31 mouse cellular contexts compared by ENCODE assay signal in genomic region chr5:15467768-15468167, GRCm38 (mm10). TPM values are rescaled to one million over a fixed set of nuclear protein-coding genes. Genes with fewer than 3 reads are reported as not detected.
DNase-seq lines count a peak whose midpoint lies in the region; ATAC-seq and TF ChIP-seq lines count a peak whose summit lies in the region.
"Not testable (repeated sequence)": the region's sequence is repeated elsewhere in the genome, so short reads cannot be mapped to it uniquely, and the experiment has no call there.
"Had no signal": no experiment of that assay in that cellular context is flagged by ENCODE, and none has a peak within 500 bp of the region (broad histone marks: within the 10 kb centered on the region; RNA-seq: fewer than 3 reads in every experiment).

No protein-coding gene starts in this region.

- not testable (repeated sequence) for H3K27me3 ChIP-seq in heart, adult 2 months (ENCODE audit: control insufficient read depth, insufficient read depth, low read length); kidney, postnatal 0 days (ENCODE audit: insufficient read depth, low read length); limb, embryonic 10.5 days (ENCODE audit: low read depth, poor library complexity, severe bottlenecking); lung, embryonic 14.5 days (ENCODE audit: insufficient read depth, low read length)

- not testable (repeated sequence) for TF ChIP-seq POLR2A in heart, adult 2 months (IDR thresholded peaks at IDR 0.05; ENCODE audit: insufficient read depth, low read depth, low read length)

- not testable (repeated sequence) for H3K4me1 ChIP-seq in heart, adult 2 months (ENCODE audit: control insufficient read depth, insufficient read depth, low read length); kidney, postnatal 0 days (replicated peaks; ENCODE audit: insufficient read depth, low read length); limb, embryonic 10.5 days; lung, embryonic 14.5 days (ENCODE audit: insufficient read depth)

- DNase-seq in 3T3-L1 (ENCODE audit: low read depth, low spot score) (peak; percentile 83), MN1 (ENCODE audit: low spot score) (peak; percentile 41)
- peak; percentile 12 for DNase-seq in embryo, embryonic 10 days (ENCODE audit: low spot score)
- not testable (repeated sequence) for DNase-seq in heart, adult 2 months; kidney, postnatal 0 days (ENCODE audit: low spot score)
- DNase-seq in limb, embryonic 10.5 days (ENCODE audit: low spot score), result peak; percentile 19
- DNase-seq in lung, embryonic 14.5 days, result peak; percentile 66
- DNase-seq in testis, postnatal 10 days (ENCODE audit: low spot score), result peak; percentile 39

- TF ChIP-seq EP300 in heart, adult 2 months (IDR thresholded peaks at IDR 0.05; ENCODE audit: insufficient read depth, low read depth, low read length), result not testable (repeated sequence)

- intact Hi-C loops in heart, adult 2 months (cut with DNase I), result not testable (repeated sequence)

- H3K27ac ChIP-seq in heart, adult 2 months; kidney, postnatal 0 days; limb, embryonic 10.5 days; lung, embryonic 14.5 days (ENCODE audit: low read depth): not testable (repeated sequence)

- H3K36me3 ChIP-seq in heart, adult 2 months (ENCODE audit: control insufficient read depth, insufficient read depth, low read length); kidney, postnatal 0 days (ENCODE audit: insufficient read depth, low read length); limb, embryonic 10.5 days; lung, embryonic 14.5 days (ENCODE audit: insufficient read depth): not testable (repeated sequence)

- not testable (repeated sequence) for H3K79me2 ChIP-seq in heart, adult 2 months (replicated peaks; ENCODE audit: control insufficient read depth, insufficient read depth, low read length)

- WGBS in heart, adult 2 months, result 47% methylated on average over 6 of the region's 6 CpGs
- WGBS in kidney, postnatal 0 days, result 61% methylated on average over 6 of the region's 6 CpGs
- WGBS in limb, embryonic 10.5 days, result 56% methylated on average over 6 of the region's 6 CpGs
- WGBS in lung, embryonic 14.5 days, result 57% methylated on average over 6 of the region's 6 CpGs

- H3K4me2 ChIP-seq in kidney, postnatal 0 days (ENCODE audit: low read length); lung, embryonic 14.5 days: not testable (repeated sequence)

- H3K9me3 ChIP-seq in kidney, postnatal 0 days (replicated peaks; ENCODE audit: low read length), result not testable (repeated sequence)
- H3K9me3 ChIP-seq in limb, embryonic 10.5 days (replicated peaks), result peaks cover 18% of the 10 kb centered on the region
- H3K9me3 ChIP-seq in lung, embryonic 14.5 days (ENCODE audit: low read depth, low read length), result peaks cover 12% of the 10 kb centered on the region; the same call in 1 of the 2 replicates

- TF ChIP-seq CTCF in heart, adult 2 months (IDR thresholded peaks at IDR 0.05), result peak; percentile 44
- peak; percentile 58 for TF ChIP-seq CTCF in kidney, postnatal 0 days (IDR thresholded peaks at IDR 0.05; ENCODE audit: low read depth)
- peak; percentile 19; the same call in 1 of the 2 replicates for TF ChIP-seq CTCF in lung, embryonic 14.5 days (IDR thresholded peaks at IDR 0.05; ENCODE audit: low read depth)

- H3K9ac ChIP-seq in heart, adult 2 months (ENCODE audit: low read depth, low read length); kidney, postnatal 0 days (ENCODE audit: low read depth, low read length); lung, embryonic 14.5 days: not testable (repeated sequence)

- not testable (repeated sequence) for H3K4me3 ChIP-seq in heart, adult 2 months; kidney, postnatal 0 days (replicated peaks; ENCODE audit: low read depth, low read length); limb, embryonic 10.5 days; lung, embryonic 14.5 days (ENCODE audit: low read depth, low read length)

- ATAC-seq in kidney, postnatal 0 days (replicated peaks; ENCODE audit: low FRiP score, low read depth); lung, embryonic 14.5 days (ENCODE audit: insufficient read depth): not testable (repeated sequence)

RNA-seq across cellular contexts. Expression of gene Gm21149, which starts 8.6 kb away (rescaled TPM):
- not detected for total RNA-seq in heart, adult 2 months (2021)
- polyA plus RNA-seq in heart, adult 2 months (2012; rRNA removed), result not detected in 2 replicates
- polyA plus RNA-seq in kidney, postnatal 0 days (2015; fragmentation: Nextera tagmentation; extraction: Ambion mirVana), result not detected in 2 replicates
- polyA plus RNA-seq in limb, embryonic 10.5 days (2016; fragmentation: Nextera tagmentation; extraction: Ambion mirVana), result not detected in 2 replicates
- polyA plus RNA-seq in lung, embryonic 14.5 days (2014; fragmentation: Nextera tagmentation; extraction: Ambion mirVana), result not detected in 2 replicates
- total RNA-seq: adrenal gland, postnatal 14 days; common myeloid progenitor, adult 5-6 weeks; ES-E14; gastrocnemius, postnatal 25 days; heart, postnatal 4 days; left cerebral cortex, postnatal 14 days; megakaryocyte progenitor cell, adult 5-6 weeks had no signal
- polyA plus RNA-seq: CD4-positive, CD25-positive, alpha-beta regulatory T cell, adult 4 months; embryonic facial prominence, embryonic 11.5 days; forebrain, embryonic 13.5 days; heart, embryonic 11.5 days; hindbrain, embryonic 13.5 days; kidney, embryonic 15.5 days; large intestine, adult 2 months; limb, embryonic 13.5 days; liver, embryonic 13.5 days; midbrain, embryonic 10.5 days; midbrain, embryonic 16.5 days; myocyte; neural tube, embryonic 12.5 days; Patski; stomach, embryonic 16.5 days; thymus, adult 2 months had no signal
